Mouse (Mus musculus) lung, postnatal 4 days (tissue): ENCODE measurements around the gene 2900026A02Rik.

Experiments used
- DNase-seq, 2 experiments: peaks; one replicate each; pipeline ENCODE4 v3.0.0; 2021

2900026A02Rik gene

DNA sequence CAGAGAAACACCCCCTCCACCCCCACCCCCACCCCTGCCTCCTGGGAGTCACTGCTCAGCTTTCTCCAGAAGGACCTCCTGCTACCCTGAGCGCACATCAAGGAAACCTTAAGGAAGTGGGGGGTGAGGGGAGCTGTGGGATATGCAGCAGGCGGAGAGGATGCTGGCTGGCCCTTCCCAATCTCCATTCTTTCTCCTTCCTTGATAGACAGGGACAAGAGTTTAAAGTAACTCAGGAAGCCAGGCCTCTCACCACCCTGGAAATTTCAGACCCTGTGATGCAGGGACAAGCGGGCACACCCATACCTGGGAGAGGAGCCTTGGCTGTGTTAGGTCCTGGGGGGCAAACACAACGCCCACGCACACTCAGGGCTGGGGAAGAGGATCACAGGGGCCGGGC lies 10.7 kb downstream of the 2900026A02Rik start:
- DNase-seq: peak; percentile 44 to 62

DNA sequence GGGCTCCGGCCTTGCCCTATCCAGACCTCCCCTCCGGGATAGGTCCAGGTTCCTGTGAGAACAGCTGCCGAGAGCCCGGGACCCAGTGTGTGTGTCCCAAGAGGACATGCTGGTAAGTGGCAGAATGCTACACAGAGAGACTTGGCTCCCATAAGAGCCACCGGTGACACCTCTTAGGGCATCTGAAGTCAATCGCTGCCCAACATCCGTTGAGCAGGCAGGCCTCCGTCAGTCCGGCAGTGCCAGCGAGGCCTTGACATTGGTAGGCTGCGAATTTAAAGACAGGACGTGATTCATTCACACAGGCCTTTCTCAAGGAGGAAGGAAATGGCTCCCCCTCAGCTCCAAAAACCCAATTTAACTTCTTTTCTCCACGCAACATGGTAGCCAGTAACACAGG lies 11.1 kb downstream of the 2900026A02Rik start:
- peak; percentile 45 to 75 for DNase-seq

DNA sequence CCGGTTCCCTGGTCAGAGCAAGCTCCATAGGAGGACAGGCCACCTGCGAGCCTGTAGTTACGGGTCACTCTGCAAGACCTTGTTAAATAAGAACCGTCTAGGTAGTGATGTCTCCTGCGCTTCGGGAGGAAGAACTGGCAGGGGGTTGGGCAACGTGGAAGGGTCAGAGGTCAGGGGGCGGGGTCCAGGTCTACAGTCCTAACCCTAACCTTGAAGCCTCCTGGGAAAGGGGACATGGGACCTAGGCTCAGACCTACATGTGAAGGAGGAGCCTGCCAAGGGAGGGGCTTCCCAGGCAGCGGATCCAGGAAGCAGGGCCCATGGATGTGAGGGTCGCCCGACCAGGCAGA lies 11.7 kb downstream of the 2900026A02Rik start:
- no peak for DNase-seq

DNA sequence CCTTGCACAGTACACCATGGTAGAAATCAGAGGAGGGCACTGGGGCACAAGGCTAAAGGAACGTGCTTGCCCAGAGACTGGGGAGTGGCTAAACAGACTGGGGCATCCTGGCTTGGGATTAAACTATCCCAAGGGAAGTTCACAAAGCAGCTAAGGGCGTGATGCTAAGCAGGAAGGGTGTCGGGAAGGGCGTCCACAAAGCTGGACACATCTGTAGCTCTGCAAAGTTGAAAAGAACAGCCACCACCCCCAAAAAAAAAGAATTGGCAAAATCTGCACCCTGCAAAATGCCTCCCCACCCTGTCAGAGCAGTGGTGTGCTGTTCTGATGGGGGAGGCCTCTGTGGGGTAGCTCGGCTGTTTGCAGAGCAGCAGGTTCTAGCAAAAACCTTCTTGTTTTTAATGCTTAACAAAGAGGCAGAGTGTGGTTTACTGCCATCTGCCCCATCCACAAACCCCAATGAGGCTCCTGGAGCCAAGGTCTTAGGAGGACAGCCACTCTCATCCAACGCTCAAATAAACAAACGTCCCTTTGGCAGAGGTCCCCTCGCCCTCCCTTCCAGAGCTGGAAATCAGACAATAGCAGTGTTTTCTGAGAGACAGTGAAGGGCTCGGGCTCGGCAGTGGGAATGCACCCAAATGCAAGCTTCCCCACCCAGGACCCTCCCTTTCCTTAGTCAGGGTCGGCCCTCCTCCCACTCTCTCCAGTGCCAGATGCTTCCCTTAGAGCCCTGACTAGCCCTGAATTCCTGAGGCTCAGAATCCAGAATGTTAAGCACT lies 12.2 kb downstream of the 2900026A02Rik start:
- DNase-seq: peak; percentile 78 to 90

DNA sequence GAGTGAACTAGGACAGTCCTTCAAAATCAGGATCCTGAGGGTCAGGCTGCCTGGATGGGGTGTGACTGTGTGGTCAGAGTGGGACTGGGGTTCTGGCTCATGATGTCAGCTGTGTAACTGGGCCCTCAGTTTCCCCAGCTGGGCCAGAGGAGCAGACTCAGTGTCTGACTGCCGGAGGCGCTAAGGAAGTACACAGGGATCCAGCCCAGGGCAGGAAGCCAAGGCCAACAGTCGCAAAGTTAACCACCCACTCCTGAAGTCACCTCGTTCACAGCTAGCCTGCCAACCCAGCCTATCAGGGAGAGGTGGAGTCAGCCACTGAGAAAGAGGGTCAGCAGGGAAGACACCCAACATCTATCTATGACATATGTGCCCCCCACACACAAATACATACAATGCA lies 13.0 kb downstream of the 2900026A02Rik start:
- DNase-seq: peak; percentile 40 to 63

DNA sequence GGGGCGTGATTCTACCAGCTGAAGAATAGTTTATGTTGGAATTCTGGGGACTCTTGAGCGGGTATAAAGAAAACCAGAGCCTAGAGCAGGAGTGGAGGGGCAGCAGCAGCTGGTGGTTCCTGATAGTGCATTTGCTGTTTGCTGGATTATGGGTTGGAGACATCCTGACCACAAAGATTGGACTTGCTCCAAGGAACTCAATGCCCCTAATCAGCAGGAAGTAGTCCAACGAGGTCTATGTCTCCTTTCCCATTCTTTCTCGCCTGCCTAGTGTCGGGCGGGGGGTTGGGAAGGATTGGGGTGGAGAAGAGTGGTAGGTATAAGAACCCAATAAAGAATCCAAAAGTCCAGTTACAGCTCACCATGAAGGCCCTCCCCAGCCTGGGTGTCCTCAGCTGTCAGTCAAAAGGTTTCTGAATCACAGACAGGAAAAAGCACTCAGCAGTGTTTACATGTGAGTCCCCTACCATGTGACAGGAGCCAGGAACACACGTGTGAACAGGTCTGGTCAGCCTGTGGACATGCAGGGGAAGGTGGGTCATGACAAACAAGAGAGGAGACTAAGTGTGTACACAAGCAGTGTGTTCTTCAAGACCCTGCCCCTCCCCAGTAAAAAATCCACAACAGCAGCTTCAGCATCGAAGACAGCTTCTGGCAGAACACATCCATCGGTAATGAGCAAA lies 14.2 kb downstream of the 2900026A02Rik start:
- DNase-seq: peak; percentile 25 to 37

DNA sequence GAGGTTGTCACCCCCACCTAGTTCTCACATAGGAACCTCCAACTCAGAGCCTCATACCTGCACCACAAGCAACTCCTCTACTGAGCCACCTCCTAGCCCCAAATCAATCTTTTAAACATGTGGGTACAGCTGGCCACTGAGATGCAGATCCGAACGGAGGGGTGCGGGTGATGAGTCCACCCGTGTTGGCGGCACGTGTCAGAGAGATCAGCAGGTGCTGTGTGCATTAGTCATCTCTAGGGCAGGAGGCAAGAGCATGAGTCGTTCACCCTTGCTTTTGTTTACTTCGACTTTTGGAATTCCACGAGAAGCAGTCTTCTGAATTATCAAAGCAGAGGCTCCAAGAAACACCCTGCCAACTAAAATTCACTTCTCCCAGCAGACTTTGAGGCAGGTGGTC lies 16.8 kb downstream of the 2900026A02Rik start:
- no peak for DNase-seq

DNA sequence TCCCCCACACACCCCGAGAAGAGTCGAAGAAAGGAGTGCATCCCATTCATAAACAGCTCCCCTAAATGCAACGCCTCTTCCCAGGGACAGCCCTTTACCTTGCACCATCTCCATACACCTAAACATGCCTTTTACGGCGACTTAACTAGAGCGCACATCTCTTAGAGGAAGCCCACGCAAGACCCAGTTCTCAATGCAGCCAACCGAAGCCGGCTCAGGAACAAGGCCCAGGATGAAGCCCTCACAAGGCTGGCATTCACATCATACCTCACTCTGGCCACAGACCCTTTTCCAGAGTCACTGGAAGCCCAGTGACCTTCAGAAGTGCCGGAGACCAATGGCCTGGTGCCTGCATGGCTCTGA lies 21.3 kb downstream of the 2900026A02Rik start:
- no peak for DNase-seq

DNA sequence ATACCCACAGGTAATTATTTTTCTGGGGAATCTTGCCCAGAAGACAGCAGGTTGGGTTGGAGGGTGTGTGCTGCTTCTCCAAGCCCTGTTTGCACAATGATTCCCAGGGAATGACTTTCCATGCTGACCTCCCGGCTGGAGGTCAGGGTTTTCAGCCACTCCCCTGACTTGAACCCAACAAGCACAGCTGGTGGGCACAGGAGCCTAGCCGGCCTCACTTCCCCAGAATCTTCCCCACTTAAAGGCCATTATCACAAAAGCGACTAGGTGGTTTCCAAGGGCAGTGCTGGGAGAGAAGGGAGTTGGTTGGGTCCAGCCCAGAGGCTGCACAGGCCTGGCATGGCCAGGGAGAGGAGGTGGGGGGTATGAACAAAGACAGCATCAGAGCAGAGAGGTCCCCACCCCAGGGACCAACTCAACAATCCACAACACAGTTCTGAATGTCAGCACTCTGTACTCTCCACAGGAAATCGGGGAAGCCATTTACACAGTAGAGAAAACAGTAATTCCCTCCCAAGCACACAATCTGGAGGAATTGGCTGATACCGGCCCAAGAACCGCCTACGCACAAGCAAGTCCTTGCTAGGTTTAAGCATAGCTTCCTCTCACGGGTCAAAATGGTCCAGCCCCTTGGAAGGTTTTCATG lies 21.8 kb downstream of the 2900026A02Rik start:
- no peak for DNase-seq

DNA sequence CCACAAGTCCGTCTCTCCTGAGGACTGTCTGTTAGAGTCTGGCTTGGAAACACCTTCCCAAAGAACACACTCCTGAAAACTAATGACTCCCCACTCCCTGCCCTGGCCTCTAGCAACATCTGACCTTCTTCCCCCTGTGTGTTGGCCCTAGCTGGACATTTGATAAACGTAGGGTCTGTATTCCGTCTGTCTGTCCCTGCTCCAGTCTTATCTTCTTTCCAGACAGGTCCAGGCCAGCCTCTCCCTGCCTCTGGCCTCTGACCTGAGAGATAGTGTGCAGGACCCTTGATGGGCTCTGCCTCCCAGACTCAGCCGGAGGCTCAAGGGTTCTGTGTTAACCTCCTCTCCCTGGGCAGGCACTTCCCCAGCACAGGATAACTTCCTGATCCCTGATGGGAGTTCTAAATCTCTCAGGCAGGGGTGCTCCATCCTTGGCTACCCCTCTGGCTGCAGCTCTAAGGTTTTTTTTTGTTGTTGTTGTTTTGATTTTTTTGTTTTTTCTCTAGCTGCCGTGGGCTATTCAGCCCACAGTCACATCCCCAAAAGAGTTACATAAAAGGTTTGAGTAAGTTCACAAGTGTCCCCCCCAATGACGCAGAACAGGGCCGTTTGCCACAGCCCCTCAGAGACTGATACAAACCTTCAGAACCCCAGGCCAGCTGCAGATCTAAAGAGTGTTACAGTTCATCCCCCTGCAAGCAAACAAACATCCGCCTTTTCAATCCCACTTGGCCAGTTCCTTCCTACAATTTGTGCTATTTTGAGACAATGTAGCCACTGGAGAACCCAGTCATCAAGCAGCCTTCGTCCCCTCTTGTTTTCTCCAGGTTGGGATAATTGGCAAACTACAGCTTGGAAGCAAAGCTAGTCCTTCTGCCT lies 23.9 kb downstream of the 2900026A02Rik start:
- DNase-seq: peak in 1 of 2 experiments; percentile 40

DNA sequence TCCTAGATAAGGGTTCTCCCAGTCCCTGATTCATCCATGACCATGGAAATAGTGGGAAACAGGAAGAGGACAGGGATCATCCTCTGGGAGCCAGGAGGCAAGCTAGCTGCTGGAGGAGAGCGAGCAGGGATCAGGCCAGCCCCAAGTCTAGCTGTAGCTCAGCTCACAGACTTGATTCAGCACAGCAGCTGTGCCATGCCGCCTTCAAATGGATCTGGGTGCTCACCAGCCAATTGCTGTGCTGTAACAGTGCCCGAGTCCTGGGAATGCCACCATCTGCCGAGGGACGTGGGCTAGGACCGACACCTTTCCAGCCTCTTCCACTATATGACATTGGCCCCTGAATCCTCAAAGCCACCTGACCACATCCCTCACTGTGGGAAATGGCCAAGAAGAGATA lies 25.1 kb downstream of the 2900026A02Rik start:
- DNase-seq: no peak

DNA sequence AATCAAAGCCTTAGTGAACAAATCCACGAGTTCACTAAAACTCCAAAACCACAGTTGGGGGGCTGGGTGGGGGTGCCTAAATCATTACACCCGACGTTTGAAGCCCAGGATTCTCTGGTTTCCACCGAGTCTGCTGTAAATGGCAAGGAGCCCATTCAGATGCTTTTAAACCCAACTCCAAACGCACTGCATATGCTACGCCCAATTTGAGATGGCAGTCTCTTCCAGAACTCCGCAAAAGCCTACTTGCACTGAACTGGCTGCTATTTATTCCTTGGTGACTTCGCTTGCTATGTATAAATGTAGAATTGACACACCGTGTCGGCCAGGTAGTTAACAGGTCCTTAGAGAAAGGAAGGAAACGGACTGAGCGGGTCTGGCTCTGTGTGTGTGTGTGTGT lies 25.6 kb downstream of the 2900026A02Rik start:
- DNase-seq: no peak

DNA sequence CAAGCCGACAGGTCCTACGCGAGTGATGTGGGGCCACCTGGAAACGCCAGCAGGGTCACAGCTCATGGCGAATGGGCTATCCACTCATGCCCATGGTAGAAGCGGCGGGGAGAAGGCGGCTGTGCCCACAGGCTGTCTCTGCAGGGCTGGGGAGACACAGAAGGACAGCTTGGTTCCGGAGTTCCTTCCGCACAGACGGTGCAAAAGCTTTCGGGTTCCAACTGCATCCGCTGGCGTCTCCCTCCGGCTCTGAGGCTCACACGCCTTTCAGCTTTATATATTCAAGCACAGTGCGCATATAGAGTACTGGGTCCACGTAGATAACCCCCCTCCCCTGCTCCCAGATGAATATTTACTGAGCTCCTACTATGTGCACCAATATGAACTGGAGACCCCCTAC lies 27.3 kb downstream of the 2900026A02Rik start:
- DNase-seq: no peak

DNA sequence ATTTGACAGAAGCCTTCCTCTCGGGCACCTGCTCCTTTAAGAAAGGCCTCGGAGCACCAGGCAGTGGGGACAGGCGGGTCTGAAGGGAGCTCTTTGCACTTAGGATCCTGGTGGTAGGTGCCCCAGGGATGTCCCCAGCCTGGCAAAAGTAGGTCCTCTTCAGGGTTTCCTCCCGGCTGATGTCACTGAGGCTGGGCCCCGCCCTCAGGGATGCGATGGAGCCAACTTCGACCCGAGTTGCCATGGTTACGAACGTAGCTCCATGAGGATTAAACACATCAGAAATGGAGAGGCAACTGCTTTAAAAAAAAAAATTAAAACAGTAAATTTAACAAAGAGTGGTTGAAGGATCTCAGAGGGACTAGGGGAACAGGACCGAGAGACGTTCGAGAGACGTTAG lies 29.1 kb downstream of the 2900026A02Rik start:
- no peak for DNase-seq

DNA sequence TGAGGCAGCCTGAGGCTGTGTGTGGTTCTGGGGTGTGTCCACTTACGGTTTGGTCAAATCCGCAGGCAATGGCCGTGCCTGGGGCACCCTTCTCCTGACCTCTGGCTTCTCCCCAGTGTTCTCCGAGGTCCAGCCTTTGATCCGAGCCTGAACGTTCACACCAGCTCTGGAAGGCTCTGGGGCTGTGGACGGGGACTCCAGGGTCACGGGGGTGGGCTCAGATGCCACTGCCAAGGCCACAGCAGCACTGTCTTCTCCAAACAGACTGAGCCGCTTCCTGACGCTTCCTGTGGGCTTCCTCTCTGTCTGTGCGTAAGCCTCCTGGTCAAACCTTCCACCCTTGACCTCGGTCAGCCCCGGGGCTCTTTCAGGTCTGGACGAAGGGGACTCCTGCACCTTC lies 30.5 kb downstream of the 2900026A02Rik start:
- peak; percentile 21 to 52 for DNase-seq

DNA sequence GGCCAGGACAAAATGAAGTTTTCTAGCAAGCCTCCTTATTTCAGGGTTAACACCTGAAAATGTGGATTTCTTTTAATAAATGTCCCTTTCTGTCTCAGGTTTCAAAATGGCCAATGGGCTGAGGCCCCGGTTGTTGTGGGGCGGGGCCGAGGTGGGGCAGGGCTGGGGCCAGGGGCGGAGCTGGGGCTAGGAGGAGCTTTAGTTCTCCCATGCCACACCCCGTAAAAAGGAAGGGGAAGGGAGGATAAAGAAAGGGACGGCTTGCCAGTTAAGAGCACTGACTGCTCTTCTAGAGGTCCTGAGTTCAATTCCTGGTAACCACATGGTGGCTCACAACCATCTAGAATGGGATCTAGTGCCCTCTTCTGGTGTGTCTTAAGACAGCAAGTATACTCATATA lies 39.6 kb downstream of the 2900026A02Rik start:
- no peak for DNase-seq

DNA sequence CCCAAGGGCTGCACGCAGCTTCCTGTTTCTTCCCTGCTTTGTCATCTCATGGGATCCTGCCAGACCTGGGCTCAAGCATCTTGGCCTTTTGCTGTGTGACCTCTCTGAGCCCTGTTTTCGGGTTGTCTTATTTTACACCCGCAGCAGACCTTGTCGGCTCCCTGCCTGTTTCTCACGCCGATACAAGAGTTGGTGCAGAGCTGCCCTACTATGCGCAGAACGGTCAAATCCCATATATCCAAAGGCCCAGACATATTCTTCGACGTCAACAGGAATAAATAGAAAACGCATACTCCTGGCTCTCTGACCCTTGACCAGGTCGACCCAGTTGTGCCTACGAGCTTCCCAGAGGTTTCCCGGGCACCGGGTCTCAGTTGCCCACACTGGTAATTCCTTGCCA lies 40.3 kb downstream of the 2900026A02Rik start:
- no peak for DNase-seq

DNA sequence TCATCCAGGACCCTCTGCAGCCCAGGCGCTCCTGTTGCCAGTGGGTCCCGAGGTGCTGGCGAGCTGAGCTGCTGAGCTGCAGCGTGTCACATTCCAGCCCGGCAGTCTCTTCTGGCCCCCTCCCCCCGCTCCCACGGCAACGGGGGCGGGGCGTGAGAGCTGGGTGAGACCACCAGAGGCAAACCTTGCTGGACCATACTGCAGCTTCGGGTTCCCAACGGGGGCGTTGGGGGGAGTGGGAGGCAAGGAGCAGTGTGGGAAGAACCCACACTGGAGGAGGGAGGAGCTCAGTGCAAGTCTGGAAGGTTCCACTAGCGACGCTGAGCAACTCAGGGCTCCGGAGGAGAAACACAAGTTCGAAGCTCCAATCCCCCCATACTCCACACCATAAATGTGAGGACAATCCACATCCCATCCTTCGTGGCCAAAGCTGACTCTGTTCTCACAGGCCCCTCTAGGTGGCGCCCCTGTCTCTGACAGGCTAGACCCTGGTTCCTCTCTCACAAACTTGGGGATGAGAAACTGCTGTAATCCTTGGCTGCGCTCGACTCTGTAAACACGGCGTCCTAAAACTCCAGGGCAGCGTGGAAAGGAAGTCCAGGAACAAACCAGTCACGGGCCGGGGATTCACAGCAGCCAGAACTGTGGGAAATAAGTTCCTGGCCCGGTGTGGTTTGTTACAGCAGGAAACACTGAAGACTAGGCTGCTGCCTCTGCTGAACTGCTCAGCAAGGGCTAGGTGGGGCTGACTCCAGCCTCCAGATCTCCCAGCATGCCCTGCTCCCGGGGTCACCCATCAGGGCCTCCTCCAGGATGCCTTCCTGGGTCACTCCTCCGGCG lies 41.0 kb downstream of the 2900026A02Rik start:
- DNase-seq: peak; percentile 91 to 92

DNA sequence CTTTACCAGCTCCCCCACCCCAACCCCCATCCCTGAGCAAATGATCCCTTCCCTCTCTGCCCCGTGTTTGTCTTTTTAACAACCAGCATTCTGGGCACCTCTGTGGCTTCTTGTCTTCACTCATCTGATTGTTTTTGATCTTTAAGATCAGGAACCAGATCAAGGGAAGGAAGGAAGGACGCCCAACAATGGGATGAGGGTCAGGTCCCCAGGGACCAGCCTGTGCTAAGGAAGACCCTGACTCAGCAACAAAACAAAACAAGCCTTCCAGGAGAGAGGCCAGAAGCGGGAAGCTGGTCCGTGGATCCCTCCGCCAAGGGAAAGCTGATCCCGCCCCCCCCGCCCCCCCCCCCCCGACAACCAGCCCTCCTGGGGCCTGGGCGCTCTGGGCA lies 41.6 kb downstream of the 2900026A02Rik start:
- no peak for DNase-seq

DNA sequence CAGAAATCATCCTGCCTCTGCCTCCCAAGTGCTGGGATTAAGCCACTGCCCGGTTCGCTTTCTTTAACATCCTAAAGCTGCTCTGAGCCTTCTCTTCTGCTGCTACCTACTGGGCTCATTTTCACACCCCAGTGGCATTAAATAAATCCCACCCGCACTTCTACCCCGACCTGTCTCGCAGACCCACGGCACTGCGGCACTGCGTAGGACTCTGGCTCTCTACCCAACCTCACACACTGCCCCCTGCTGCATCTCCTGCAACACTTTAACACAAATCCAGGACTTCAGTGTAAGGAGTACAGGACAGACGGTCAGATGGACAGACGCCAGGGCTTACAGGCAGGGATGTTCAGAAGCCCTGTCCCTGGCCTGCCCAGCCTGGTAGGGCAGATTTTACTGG lies 45.1 kb downstream of the 2900026A02Rik start:
- no peak for DNase-seq

DNA sequence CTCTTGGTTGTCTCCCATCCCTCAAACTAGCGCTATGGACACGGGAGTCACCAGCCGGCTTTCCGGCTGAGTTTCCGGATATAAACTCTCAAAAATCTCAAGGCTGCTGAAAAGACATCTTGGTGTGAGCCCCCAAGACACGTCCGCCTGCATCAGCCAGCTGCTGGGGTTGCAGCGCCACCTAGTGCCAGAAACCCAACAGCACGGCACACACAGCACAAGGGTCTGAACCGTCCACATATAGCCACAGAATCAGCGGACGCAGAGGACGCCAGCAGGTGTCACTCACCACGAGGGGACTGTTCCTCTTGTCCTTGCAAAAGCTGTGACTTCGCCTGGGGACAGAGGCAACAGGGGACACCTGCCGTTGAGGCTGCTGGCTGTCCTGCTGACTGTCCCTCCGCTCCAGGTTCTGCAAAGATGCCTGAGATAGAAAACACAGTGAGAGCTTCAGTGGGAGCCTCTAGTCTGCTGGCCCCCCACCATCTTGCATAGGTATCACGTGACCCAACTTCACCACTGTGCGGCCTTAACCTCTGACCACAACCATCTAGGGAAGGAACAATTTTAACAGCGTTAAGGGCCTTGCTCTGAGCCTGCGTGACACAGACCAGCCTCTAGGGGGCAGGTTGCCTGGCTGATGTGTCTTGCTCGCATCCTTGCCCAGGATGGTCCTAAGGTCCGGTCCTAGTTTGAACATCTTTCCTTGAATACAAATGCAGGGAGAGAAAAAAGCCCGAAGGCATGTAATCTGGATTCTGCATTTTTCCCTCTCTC lies 45.9 kb downstream of the 2900026A02Rik start:
- peak in 1 of 2 experiments; percentile 48 for DNase-seq
